Mouse (Mus musculus) midbrain, embryonic 11.5 days (tissue): ENCODE results near the gene Gclm. TPM values are rescaled to one million over a fixed set of nuclear protein-coding genes. Genes with fewer than 3 reads are reported as not detected.

ENCODE experiments used
- ATAC-seq: fragments of 200-750 bp; cut with Nextera tagmentation; 2 replicates; pipeline ENCODE4 v1.8.0; 2017; ENCODE audit warnings: moderate TSS enrichment, moderate library complexity; ENCODE audit not compliant: low FRiP score
- DNase-seq: peaks from one replicate; pipeline ENCODE4 v3.0.0; 2015; ENCODE audit warnings: low spot score; ENCODE audit errors: missing footprints
- H3K27ac ChIP-seq: fragments of 300-500 bp; sonication (generic); 2 replicates; pipeline ENCODE4 v1.5.1; 2014; ENCODE audit warnings: low read depth, low read length
- H3K27me3 ChIP-seq: fragments of 300-500 bp; sonication (generic); 2 replicates; pipeline ENCODE4 v1.6.1; 2014; ENCODE audit warnings: mild to moderate bottlenecking, low read length, moderate library complexity, mixed read lengths; ENCODE audit not compliant: control insufficient read depth, insufficient read depth
- H3K36me3 ChIP-seq: fragments of 300-500 bp; sonication (generic); 2 replicates; pipeline ENCODE4 v1.6.1; 2014; ENCODE audit warnings: mild to moderate bottlenecking, low read length, moderate library complexity, mixed read lengths; ENCODE audit not compliant: control insufficient read depth, insufficient read depth
- H3K4me1 ChIP-seq: fragments of 300-500 bp; sonication (generic); 2 replicates; pipeline ENCODE4 v1.6.1; 2014; ENCODE audit warnings: low read length; ENCODE audit not compliant: control insufficient read depth, insufficient read depth
- H3K4me2 ChIP-seq: fragments of 300-500 bp; sonication (generic); 2 replicates; pipeline ENCODE4 v1.6.1; 2014; ENCODE audit warnings: mild to moderate bottlenecking, moderate library complexity
- H3K4me3 ChIP-seq: fragments of 300-500 bp; sonication (generic); 2 replicates; pipeline ENCODE4 v1.5.1; 2014; ENCODE audit warnings: low read depth, low read length
- H3K9ac ChIP-seq: fragments of 300-500 bp; sonication (generic); 2 replicates; pipeline ENCODE4 v1.6.1; 2014; ENCODE audit warnings: low read length
- H3K9me3 ChIP-seq: fragments of 300-500 bp; sonication (generic); 2 replicates; pipeline ENCODE4 v1.6.1; 2016; ENCODE audit warnings: low read length; ENCODE audit not compliant: control insufficient read depth
- WGBS: fragments of 180-500 bp; shearing (Covaris S2); extraction: QIAGEN DNeasy Blood & Tissue Kit; methylation state at CpG from one replicate; pipeline ENCODE4 v1.1.7; 2014; 5-methylcytosine and 5-hydroxymethylcytosine counted together
- polyA plus RNA-seq: library from polyadenylated mRNA; unstranded; fragments of >200 nt; fragmentation: Nextera tagmentation; extraction: Ambion mirVana; gene quantifications from 2 replicates; pipeline ENCODE4 v1.2.1, GENCODE M21; 2014

The Gclm gene
- polyA plus RNA-seq, 1 experiment from 2014 or later = 61.0 TPM

DNA sequence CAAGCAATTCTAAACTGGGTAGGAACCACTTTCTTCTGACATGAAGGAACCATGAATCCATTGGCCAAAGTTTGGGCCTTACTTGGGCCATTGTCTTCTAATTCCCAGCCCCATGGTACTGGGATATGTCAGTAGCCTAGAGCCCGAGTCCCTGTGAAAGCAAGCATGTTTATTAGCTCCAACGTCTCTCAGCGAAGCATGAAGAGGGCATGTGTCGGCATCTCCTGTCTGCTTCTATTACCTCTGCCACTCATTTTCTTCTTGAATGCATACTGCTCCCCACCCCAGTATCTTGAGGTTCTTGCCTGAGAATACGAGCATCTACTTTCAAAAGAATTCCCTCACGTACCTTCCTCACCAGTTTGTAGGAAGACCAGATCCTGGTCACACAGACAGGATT is 39.6 kb upstream of the Gclm start:
- Histone ChIP-seq H3K27ac (no peak overlapping the region), H3K36me3 (no peaks in the 10 kb centered on the region), H3K4me3 (no peak overlapping the region), H3K27me3 (no peaks in the 10 kb centered on the region), H3K4me2 (no peak overlapping the region), H3K4me1 (peaks cover 11% of the 10 kb centered on the region), H3K9me3 (no peaks in the 10 kb centered on the region), H3K9ac (no peak overlapping the region)
- peak; percentile 81 for DNase-seq
- ATAC-seq = no peak
- 90% methylated on average over 6 of the region's 6 CpGs for WGBS

DNA sequence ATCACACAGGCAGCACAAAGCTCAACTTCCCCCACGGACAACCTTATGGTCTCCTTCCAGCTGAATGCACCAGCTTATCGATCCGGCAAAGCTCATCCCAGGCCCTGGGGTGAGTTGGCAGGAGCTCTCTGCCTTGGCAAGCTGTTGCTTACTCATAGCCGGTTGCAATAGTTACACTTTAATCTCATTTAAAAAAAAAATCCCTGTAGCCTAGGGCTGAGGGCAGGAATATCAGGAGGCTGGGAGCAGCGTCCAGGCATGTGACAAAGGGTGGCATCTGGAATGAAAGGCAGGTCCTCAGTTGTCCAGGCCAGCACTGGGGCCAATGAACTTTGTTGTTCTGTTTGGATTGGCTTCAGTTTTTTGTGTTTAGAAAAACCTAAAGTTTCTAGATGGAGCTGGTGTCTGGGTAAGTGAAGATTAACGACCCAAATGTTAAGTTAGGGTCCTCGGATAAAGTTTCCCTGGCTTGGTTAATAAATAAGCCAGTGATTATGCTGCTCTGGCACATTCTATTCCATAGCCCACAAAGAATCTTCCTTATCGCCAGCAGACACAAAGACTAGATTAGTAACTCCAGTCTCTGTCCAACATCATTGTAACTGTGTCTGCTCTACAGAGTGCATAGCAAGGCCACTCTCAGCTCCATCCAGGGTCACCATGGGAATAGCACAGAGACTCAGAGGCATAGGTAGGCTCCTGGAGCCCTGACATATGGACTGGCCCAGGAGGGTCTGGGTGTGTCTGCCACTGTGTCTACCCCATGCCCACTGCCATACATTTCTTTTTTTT is 38.9 kb upstream of the Gclm start:
- Histone ChIP-seq H3K4me1 (peaks cover 11% of the 10 kb centered on the region), H3K9ac (no peak overlapping the region), H3K9me3 (no peaks in the 10 kb centered on the region), H3K36me3 (no peaks in the 10 kb centered on the region), H3K27me3 (no peaks in the 10 kb centered on the region), H3K27ac (no peak overlapping the region), H3K4me2 (no peak overlapping the region), H3K4me3 (no peak overlapping the region)
- DNase-seq = peak; percentile 45
- ATAC-seq = no peak
- WGBS = 65% methylated on average over 8 of the region's 8 CpGs

DNA sequence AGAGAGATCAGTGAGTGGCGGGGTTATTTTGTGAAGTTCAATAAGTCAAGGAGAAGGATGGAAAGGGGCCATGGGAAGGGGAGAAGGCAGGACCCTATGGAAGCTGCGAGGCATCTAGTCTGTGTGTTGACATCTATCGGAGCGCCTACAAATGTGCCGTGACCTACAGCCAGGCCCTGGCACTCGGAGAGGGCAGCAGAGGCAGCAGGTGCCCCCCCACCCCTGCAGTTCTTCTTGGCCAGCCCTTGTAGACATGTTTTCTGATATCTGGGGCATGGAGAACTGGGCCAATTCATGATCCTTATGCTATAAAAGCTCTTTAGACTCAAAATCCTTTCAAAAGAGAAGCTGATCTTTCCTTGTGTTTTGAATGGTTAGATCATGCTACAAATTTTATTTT is 37.6 kb upstream of the Gclm start:
- Histone ChIP-seq H3K36me3 (no peaks in the 10 kb centered on the region), H3K4me3 (no peak overlapping the region), H3K4me2 (no peak overlapping the region), H3K27ac (no peak overlapping the region), H3K27me3 (no peaks in the 10 kb centered on the region), H3K4me1 (peaks cover under 1% of the 10 kb centered on the region; the same call in 1 of the 2 replicates), H3K9me3 (no peaks in the 10 kb centered on the region), H3K9ac (no peak overlapping the region)
- peak; percentile 49 for DNase-seq
- ATAC-seq = no peak
- 82% methylated on average over 6 of the region's 6 CpGs for WGBS

DNA sequence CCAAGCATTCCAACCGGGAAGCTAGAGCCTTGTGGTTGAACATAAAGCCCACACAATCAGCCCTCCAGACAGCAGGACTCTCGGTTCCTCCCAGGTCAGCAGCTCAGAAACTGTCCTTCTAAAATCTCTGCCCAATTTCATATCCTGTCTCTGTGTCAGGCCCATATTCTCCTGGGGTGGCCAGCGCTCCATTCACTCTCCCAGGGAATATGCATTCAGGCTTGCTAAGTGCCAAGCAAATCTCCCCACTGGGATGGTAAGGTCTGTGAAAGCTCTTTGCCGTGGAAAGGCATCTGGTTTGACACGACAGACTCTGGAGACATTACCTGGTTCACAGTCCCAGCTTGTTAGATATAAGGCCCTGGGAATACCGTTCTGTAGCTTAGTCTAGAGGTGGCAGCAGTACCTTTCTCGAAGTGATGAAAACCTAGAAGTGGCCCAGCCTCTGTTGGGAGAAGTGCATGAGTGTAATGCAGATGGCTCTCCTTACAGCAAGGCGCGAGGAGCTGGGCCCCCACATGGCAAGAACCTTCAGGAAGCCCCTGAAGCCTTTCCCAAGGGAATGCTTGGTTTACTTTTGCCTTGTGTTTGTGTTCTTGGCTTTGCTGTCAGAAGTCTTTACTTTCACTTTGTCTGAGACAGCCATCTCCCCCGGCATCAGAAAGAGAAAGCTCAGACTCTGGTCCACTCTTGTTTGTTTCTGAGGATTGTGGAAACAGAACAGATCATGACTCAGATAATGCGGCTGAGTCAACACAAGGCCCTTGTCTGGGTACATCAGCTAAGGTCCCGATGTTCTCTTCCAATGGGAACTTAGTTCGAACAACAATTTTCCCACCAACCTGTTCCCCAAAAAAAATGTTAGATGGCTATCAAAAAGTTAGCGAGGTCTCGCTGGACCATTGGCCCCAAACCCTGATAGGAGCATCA is 36.8 kb upstream of the Gclm start:
- no peaks in the 10 kb centered on the region for H3K27me3 ChIP-seq
- no peaks in the 10 kb centered on the region for H3K4me1 ChIP-seq
- WGBS = 91% methylated on average over 15 of the region's 15 CpGs
- DNase-seq = peak; percentile 79
- no peaks in the 10 kb centered on the region for H3K9me3 ChIP-seq
- no peak overlapping the region for H3K4me2 ChIP-seq
- no peak for ATAC-seq
- no peaks in the 10 kb centered on the region for H3K36me3 ChIP-seq
- no peak overlapping the region for H3K27ac ChIP-seq
- no peak overlapping the region for H3K4me3 ChIP-seq
- no peak overlapping the region for H3K9ac ChIP-seq

DNA sequence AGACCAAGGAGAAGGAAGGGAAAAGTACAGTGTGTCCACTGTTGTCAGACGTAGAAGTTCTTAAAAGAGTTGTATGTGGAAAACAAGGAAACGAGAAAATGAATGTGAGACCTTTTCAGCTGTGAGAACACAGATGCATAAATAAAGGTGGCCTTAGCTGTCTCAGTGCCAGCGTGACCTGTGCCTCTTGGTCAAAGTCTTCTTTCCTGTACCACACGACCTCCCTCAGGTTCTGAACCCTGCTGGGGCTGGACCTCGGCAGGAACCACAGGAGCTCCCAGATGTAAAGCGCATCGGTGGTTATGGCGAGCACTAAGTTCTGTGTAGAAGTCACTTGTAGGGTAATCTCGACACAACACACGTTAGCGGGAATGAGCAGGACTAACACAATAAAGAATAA is 35.8 kb upstream of the Gclm start:
- H3K27me3 ChIP-seq = no peaks in the 10 kb centered on the region
- no peak overlapping the region for H3K27ac ChIP-seq
- 91% methylated on average over 11 of the region's 11 CpGs for WGBS
- ATAC-seq (no peak), DNase-seq (no peak)
- H3K4me2 ChIP-seq = no peak overlapping the region
- no peaks in the 10 kb centered on the region for H3K9me3 ChIP-seq
- H3K4me3 ChIP-seq = no peak overlapping the region
- no peaks in the 10 kb centered on the region for H3K4me1 ChIP-seq
- no peak overlapping the region for H3K9ac ChIP-seq
- H3K36me3 ChIP-seq = no peaks in the 10 kb centered on the region

DNA sequence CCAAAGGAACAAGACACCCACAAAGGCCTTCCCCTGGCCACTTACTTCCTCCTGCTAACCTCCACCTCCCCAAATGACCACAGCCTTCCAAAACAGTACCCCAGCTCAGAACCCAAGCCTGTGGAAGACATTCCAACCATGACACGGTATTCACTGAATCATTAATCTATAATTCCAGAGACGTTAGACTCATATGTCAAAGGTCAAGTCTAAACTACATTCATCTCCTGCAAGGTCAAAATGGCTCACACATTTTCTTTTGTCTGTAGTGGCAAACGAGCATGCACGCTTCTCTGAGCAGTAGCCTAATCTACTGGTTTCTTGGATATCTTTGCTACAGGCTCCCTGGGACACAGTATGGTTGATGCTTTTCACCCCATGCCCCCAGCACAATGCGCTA is 34.9 kb upstream of the Gclm start:
- no peak overlapping the region for H3K27ac ChIP-seq
- no peaks in the 10 kb centered on the region for H3K27me3 ChIP-seq
- DNase-seq = no peak
- no peak for ATAC-seq
- no peak overlapping the region for H3K9ac ChIP-seq
- 70% methylated on average over 5 of the region's 5 CpGs for WGBS
- H3K36me3 ChIP-seq = no peaks in the 10 kb centered on the region
- no peak overlapping the region for H3K4me3 ChIP-seq
- no peaks in the 10 kb centered on the region for H3K4me1 ChIP-seq
- H3K4me2 ChIP-seq = no peak overlapping the region
- no peaks in the 10 kb centered on the region for H3K9me3 ChIP-seq

DNA sequence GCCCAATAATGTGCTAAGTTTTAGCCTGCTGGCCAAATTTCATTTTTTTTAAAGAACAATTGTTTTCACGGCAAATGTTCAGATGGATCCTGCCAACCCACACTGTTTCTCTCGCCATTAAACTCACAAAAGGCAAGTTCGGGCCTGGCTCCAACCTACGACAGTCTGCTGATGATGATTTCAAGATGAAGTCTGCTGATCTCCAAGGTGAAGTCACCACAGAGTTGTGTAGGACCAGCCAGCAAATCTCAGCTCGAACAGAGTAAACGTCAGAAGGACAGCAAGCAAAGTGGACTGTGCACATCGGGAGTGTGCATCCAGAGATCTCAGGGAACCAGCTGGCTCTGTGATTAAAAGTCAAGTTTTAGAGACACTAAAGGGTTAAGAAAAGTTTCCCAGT is 34.5 kb upstream of the Gclm start:
- Histone ChIP-seq H3K27ac (no peak overlapping the region), H3K4me3 (no peak overlapping the region), H3K9ac (no peak overlapping the region), H3K9me3 (no peaks in the 10 kb centered on the region), H3K27me3 (no peaks in the 10 kb centered on the region), H3K4me2 (no peak overlapping the region), H3K4me1 (no peaks in the 10 kb centered on the region), H3K36me3 (no peaks in the 10 kb centered on the region)
- DNase-seq = no peak
- no peak for ATAC-seq
- 94% methylated on average over 7 of the region's 7 CpGs for WGBS

DNA sequence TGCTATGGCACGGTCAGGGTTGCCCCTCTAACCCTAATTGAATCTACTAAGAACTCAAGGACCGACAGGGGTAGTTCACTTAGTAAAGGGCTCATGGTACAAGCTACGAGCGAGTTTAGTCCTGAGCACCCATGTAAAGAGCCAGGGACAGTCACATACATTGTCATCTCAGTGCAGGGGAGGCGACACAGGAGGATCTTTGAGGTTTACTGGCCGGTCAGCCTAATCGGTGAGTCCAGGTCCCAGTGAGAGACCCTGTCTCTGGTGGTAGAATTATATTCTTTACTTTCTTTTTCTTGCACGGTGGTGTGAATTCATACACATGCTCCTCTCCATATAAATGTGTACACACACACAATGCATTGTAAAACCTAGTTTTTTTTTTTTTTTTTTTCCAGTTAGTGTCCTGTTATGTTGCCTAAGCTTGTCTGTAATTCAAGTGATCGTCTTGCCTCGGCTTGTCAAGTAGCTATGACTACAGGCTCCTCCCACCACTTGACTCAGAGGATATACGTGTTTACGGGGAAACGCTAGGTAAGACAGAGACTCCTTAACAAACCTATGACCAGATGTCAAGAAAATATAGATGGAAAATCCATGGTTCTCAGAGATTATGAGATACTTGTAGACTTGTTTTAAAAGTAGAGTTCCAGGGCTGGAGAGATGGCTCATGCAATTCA is 33.8 kb upstream of the Gclm start:
- no peak for ATAC-seq
- H3K9ac ChIP-seq = no peak overlapping the region
- 81% methylated on average over 13 of the region's 13 CpGs for WGBS
- no peak overlapping the region for H3K4me3 ChIP-seq
- H3K4me1 ChIP-seq = no peaks in the 10 kb centered on the region
- no peaks in the 10 kb centered on the region for H3K27me3 ChIP-seq
- H3K36me3 ChIP-seq = no peaks in the 10 kb centered on the region
- H3K27ac ChIP-seq = no peak overlapping the region
- H3K4me2 ChIP-seq = no peak overlapping the region
- no peaks in the 10 kb centered on the region for H3K9me3 ChIP-seq
- DNase-seq = no peak
